Mouse (Mus musculus) olfactory bulb, adult 2 months (tissue): ENCODE data around the gene Fbxl17.

ENCODE experiments used
- CTCF ChIP-seq: fragments of 200-500 bp; IDR thresholded peaks from 2 replicates; pipeline ENCODE4 v1.5.1; 2012; ENCODE audit warnings: low read depth, mild to moderate bottlenecking, low read length, moderate library complexity; ENCODE audit not compliant: insufficient read depth
- POLR2A ChIP-seq: fragments of 200-500 bp; IDR thresholded peaks from 2 replicates; pipeline ENCODE4 v1.6.1; 2012; ENCODE audit warnings: mild to moderate bottlenecking, low read depth, low read length, moderate library complexity; ENCODE audit not compliant: insufficient read depth

DNA sequence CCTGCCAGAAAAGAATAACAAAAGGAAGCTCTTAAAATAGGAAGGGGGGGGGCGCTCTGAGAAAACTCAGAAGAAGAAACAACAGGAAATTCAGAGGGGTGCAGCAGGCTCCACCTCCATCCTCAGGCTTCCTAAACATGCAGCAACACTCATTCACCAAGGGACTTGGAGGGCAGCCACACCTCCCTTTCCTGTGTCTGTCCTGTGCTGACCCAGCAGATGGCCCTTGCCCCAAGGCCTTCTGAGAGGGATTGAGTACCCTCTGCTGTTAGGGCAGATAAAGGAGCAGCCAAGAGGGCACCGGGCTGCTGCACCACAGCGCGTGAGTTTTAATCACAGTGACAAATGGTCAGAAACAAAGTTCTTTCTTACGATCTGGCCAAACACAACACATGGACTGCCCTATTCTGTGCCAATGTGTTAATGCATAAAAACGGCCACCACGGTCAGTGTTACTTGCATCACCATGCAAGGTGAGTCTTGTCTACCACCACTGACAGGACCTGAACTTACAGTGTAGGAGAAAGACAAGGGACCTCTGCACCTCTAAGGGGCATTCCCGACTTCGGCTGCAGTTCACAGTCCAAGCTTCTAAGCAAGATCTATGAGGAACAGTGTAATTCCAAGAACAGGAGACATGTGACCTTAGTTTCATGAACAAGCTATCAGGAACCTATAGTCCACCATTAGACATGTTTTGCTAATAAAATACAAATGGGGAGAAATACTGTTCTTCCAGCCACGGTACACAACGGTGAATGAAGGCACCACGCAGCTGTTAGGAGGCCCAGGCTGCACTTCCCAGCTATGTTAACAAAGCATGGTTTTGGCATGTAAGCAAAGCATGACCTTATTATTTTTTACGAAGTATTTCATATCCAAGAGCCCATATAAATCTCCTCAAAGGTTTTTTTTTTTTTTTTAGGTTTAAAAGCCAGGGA, 96.8 kb downstream of the Fbxl17 start:
- TF ChIP-seq POLR2A (no peak), CTCF (no peak)
